Mouse (Mus musculus) retina, adult 2 months (tissue): ENCODE data around the gene Prrc2a.

Source experiments
- DNase-seq: peaks from one replicate; pipeline ENCODE4 v3.0.0-alpha.2; 2012; ENCODE audit warnings: low read depth, low spot score

Gene Prrc2a

GRCm38 (mm10) chr17:35190096-35190495 lies 25.4 kb upstream of the Prrc2a start:
- DNase-seq, result no peak

DNA sequence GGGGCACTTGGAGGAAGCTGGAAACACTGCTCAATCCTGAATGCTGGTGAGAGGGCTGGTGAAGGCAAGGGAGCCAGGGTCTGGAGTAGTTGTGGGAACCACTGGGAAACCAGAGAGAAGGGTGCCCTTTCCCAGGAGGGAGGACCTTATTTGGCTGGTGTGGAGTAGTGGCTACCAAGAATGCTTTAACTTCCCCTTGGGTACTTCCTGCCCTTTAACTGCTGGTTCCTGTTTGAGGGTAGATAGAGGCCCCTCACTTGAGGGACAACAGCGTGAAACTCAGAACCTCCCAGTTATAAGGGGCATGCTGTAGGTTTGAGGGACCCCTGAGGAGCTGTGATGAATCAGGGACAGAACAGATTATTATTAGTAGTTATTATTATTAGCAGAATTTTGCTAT lies 24.5 kb upstream of the Prrc2a start:
- no peak for DNase-seq

GRCm38 (mm10) chr17:35187959-35188610 lies 23.4 kb upstream of the Prrc2a start, which contains the start of gene Lst1:
TSS of gene Lst1 (minus strand) at chr17:35188439.
- no peak for DNase-seq

GRCm38 (mm10) chr17:35187345-35187744 lies 22.6 kb upstream of the Prrc2a start:
- no peak for DNase-seq

DNA sequence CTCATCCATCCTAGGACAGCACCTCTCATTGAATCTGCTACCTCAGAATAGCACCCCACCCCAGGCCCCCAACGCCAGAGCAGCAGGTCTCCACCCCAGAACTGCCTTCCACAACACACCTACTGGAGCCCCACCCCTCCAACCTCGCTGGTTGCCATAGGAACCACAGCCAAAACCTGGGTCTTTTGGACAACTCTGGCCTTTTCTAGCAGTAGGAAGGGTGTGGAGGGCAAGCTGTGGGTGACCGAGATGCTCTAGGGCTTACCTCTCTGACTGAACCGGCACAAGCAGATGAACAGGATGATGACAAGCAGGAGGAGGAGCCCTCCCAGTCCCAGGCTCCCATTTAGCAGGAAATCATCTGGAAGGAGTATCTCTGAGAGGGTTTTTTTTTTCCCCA lies 22.0 kb upstream of the Prrc2a start:
- DNase-seq, result no peak

DNA sequence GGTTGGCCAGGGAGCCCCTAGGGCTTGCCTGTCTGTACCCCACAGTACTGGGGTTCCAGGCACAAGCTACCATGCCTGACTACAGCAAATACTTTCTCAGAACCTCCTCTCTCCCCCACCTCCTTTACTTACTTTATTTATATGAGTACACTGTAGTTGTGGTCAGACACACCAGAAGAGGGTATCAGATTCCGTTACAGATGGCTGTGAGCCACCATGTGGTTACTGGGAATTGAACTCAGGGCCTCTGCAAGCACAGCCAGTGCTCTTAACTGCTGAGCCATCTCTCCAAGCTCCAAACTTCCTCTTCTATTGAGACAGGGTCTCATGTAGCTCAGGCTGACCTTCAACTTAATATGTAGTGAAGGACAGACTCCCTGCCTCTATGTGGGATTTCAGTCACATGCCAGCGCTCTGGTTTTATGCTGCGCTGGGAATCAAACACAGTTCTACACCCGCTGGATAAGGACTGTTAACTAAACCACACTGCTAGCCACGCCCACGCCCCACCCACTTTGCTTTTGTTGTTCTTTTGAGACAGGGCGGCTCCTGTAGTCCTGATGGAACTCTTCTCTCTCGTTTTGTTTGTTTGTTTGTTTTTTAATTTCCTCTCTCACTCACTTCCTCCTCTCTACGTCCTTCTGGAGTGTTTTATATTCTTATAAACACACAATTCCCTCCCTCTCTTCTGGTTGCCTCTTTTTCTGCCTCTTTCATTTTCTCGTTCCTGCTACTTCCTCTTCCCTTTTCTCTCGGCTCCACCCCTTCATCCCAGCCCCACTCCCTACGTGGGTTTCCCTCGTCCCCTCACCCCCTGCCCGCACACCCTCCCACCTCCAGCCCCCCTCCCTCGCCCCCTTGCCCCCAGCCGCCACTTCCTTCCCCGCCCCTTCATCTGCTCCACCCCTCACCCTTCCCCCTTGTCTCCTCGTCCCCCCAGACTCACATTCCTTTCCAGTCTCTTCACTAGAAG lies 21.2 kb upstream of the Prrc2a start:
- no peak for DNase-seq

GRCm38 (mm10) chr17:35180093-35180492 lies 15.4 kb upstream of the Prrc2a start:
- no peak for DNase-seq

DNA sequence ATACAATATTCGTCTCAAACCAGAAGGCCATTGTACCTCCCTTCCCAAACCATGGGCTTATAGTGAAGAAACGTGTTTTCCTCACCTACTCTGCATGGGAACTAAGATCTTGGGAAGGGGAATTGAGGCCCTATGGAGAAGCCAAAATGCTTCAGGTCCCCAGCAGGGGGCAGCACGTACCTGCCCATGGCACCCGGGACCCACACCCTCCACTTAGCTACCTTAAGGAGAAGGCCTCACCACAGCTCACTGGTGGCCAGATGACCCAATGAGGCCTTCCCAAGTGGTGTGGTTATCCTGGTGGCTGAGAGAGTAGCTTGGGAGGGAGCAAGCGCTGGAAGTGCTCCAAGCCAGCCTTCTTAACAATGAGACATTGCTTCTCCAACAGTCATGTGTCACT lies 13.8 kb upstream of the Prrc2a start:
- no peak for DNase-seq

GRCm38 (mm10) chr17:35175968-35176367 lies 11.3 kb upstream of the Prrc2a start, which contains the start of gene Aif1:
TSS of gene Aif1 (minus strand) at chr17:35176068.
- DNase-seq, result no peak

- no peak for DNase-seq
Measured at GRCm38 (mm10) chr17:35175382-35175781, 10.7 kb upstream of the Prrc2a start.

DNA sequence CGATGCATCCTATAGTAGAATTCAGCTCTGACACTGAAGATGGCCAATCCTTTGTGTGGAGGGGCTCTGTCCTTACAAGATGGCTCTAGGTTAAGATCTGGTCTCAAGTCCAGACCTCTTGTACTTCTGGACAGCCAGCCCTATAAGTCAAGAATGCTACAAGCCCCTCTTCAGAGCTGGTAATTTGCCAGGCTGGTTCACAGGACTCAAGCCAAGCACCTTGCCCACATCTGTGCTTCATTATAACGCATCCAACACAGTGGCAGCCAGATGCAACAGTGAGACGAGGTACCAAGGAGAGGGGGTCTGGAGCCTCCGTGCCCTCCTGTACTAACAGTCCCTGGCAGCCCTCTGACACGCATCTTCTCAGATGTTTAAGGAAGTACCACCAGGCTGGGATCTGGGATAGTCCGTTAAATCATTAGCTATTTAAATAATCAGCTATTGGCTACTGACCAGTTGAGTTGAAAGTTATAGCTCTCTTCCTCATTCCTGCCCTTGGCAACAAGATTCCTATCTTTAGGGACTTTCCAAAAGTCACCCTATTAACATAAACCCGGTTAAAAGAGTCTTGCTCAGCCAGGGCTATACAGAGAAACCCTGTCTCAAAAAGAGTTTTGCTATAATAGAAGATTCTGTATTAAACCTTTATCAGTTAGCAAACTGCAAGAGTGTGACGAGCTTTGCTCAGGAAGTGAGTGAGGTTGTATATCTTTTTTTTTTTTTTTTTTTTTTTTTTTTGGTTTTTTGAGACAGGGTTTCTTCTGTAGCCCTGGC lies 9.7 kb upstream of the Prrc2a start:
- DNase-seq, result no peak

DNA sequence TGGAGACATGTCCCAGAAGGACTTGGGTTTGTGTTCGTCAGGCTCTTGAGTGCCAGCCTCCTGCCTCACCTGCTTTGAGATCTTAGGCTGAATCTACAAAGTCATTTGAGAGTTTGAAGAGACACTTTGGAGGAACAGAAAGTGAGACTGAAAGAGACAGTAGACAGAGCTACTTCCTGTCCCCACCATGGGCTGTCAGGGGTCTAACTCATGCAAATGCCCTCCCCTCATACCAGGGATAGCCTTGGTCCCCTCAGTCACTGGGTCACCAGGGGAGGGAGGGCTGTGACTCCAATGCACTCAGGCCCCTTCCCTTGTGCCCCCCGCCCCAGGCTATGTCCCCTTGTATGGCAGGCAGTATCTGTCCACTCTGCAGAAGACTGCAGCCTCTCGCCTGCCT lies 8.6 kb upstream of the Prrc2a start:
- DNase-seq, result no peak

- DNase-seq, result no peak
Measured at GRCm38 (mm10) chr17:35172445-35173234, 7.9 kb upstream of the Prrc2a start.

DNA sequence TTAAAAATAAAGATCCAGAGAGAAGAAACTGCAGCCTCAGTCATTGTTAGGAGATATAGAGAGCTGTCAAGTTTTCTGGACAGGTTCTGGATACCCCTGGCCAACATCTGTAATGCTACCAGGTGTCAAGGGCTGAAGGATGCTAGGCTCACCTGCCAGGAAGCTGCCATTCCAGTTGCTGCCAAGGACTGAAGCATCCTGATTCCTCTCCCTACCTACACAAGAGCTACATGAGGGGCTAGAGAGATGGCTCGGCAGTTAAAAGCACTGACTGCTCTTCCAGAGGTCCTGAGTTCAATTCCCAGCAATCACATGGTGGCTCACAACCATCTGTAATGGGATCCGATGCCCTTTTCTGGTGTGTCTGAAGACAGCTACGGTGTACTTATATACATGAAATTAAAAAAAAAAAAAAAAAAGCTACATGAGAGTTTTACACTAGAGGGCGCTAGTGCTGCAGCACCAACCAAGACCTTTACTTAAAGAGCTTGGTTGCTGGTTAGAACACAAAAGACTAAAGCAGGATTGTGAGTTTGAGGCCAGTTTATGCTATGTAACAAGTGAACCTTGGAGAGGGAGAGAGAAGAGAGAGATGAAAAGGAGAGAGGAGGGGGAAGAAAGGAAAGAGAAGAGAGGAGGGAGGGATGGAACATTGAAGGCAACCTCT lies 4.0 kb upstream of the Prrc2a start:
- peak; percentile 37 for DNase-seq

DNA sequence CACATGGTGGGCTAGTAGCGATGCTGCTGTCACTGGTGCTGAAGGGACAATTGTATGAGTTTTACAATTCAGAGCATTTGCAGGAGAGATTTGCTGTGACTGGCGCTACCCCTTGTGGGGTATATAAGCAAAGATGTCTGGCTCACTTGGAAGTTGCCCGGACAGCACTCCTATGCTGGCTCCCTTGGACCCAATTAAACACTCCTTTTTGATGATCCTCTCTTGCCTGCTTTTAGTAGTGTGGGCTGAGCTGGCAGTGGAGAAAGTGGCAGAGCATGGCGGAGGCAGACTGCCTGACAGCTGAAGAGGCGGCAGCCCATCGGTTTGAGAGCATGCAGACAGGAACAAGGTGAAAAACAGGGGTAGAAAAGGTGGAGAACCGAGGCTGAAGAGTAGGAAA lies 3.1 kb upstream of the Prrc2a start:
- DNase-seq, result no peak

DNA sequence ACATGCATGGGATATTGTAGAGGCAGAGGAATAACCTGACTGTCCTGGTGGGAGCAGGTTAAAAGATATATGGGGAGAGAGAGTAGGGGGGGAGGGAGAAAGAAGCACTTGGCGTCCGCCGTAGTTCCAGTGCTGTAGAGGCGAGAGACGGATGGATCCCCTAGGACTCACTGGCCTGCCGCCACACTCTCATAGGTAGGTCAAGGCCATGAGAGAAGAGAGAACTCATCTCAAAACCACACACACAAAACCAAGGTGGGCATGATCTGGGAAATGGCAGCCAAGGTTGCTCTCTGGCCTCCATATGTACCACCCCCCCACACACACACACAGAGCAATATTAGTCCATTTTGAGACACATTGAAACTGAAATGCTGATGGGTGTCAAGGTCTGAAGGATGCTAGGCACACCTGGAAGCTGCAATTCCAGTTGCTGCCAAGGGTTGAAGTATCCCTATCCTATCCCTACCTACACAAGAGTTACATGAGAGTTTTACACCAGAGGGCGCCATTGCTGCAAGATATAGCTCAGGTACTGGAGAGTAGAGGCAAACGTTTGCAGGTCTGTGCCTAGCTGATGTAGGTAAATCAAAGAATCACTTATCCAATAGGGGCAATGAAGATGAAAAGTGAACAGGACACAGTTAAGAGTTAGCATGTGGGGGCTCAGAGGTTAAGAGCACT lies 1.8 kb upstream of the Prrc2a start:
- peak; percentile 55 for DNase-seq

GRCm38 (mm10) chr17:35165451-35166155 lies 906 bp upstream of the Prrc2a start:
- no peak for DNase-seq

GRCm38 (mm10) chr17:35164218-35164567 lies 504 bp downstream of the Prrc2a start:
- DNase-seq, result no peak

DNA sequence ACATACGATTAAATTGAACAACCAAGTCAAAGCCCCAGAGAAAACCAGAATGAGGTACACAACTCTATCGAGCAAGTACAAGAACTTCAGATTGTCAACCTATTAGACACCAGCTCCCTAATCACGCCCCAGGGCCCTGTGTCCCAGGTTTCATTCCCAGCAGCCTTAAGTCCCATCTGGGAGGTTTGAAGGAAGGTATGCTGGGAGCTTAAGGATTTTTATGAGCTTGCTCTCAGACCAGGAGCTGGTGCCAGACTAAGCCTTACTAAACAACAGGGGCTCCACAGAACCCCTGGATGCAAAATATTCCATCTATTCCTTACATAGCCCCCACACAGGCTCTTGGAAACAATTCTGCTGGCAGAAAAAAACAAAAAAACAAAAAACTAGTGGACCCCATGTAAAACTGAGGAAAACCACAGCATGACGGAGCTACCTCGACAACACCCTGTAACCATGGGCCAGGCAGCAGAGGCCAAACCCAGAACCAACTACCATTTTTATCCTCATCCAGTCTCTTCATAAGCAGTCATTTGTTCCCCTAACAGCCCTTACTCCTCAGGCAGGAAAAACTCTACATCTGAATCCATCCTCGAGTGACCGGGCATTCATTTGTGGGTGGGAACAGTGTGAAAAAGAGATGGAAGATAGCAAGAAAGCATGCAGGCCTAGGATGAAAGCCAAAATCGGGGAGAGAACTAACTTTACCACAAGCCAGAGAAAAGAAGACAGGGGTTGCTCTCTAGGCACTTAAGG lies 1.2 kb downstream of the Prrc2a start:
- DNase-seq, result no peak
